13 mouse cellular contexts compared by ENCODE assay signal in genomic region chr16:58663021-58663420, GRCm38 (mm10). TPM values are rescaled to one million over a fixed set of nuclear protein-coding genes. Genes with fewer than 3 reads are reported as not detected.
DNase-seq lines count a peak whose midpoint lies in the region; ATAC-seq lines count a peak whose summit lies in the region.
"Had no signal": no experiment of that assay in that cellular context is flagged by ENCODE, and none has a peak within 500 bp of the region (broad histone marks: within the 10 kb centered on the region; RNA-seq: fewer than 3 reads in every experiment).

No protein-coding gene starts in this region.

- no peaks in the 10 kb centered on the region for H3K4me1 ChIP-seq in forebrain, embryonic 11.5 days (replicated peaks; ENCODE audit: control insufficient read depth, insufficient read depth, low read length)
- no peaks in the 10 kb centered on the region for H3K4me1 ChIP-seq in forebrain, embryonic 10.5 days
- no peaks in the 10 kb centered on the region for H3K4me1 ChIP-seq in forebrain, embryonic 14.5 days (ENCODE audit: control insufficient read depth, insufficient read depth, low read length)

- no peaks in the 10 kb centered on the region for H3K36me3 ChIP-seq in forebrain, embryonic 11.5 days (ENCODE audit: control insufficient read depth, insufficient read depth, low read length)
- no peaks in the 10 kb centered on the region for H3K36me3 ChIP-seq in forebrain, embryonic 10.5 days (replicated peaks)
- no peaks in the 10 kb centered on the region for H3K36me3 ChIP-seq in forebrain, embryonic 14.5 days (ENCODE audit: control insufficient read depth, insufficient read depth, low read length)

- no peaks in the 10 kb centered on the region for H3K9me3 ChIP-seq in forebrain, embryonic 11.5 days (ENCODE audit: control insufficient read depth, low read length)
- H3K9me3 ChIP-seq in forebrain, embryonic 10.5 days: no peaks in the 10 kb centered on the region
- H3K9me3 ChIP-seq in forebrain, embryonic 14.5 days (replicated peaks; ENCODE audit: control insufficient read depth, low read length): no peaks in the 10 kb centered on the region
- H3K9me3 ChIP-seq: megakaryocyte, embryonic 14.5 days had no signal

- H3K9ac ChIP-seq in forebrain, embryonic 11.5 days (ENCODE audit: low read length): no peak overlapping the region
- no peak overlapping the region for H3K9ac ChIP-seq in forebrain, embryonic 14.5 days (ENCODE audit: low read length)

- ATAC-seq in forebrain, embryonic 11.5 days (replicated peaks; ENCODE audit: low FRiP score): peak; percentile 33; the same call in 1 of the 2 replicates
- ATAC-seq in forebrain, embryonic 14.5 days: peak; percentile 55; the same call in 1 of the 2 replicates
- peak; percentile 80 for ATAC-seq in megakaryocyte progenitor cell, adult 5-6 weeks (replicated peaks; ENCODE audit: poor library complexity)

- WGBS in forebrain, embryonic 11.5 days: 84% methylated on average over 5 of the region's 5 CpGs
- WGBS in forebrain, embryonic 10.5 days: 87% methylated on average over 5 of the region's 5 CpGs
- WGBS in forebrain, embryonic 14.5 days: 75% methylated on average over 5 of the region's 5 CpGs

- H3K27ac ChIP-seq in forebrain, embryonic 11.5 days (ENCODE audit: low read depth, low read length): no peak overlapping the region
- H3K27ac ChIP-seq in forebrain, embryonic 10.5 days: no peak overlapping the region
- H3K27ac ChIP-seq in forebrain, embryonic 14.5 days (ENCODE audit: low read depth, low read length): no peak overlapping the region

- no peaks in the 10 kb centered on the region for H3K27me3 ChIP-seq in forebrain, embryonic 11.5 days (ENCODE audit: control insufficient read depth, insufficient read depth, low read length)
- no peaks in the 10 kb centered on the region for H3K27me3 ChIP-seq in forebrain, embryonic 10.5 days (ENCODE audit: poor library complexity, severe bottlenecking)
- H3K27me3 ChIP-seq in forebrain, embryonic 14.5 days (replicated peaks; ENCODE audit: control insufficient read depth, insufficient read depth, low read length): no peaks in the 10 kb centered on the region
- H3K27me3 ChIP-seq: megakaryocyte, embryonic 14.5 days had no signal

- no peak overlapping the region for H3K4me2 ChIP-seq in forebrain, embryonic 11.5 days (ENCODE audit: low read depth, low read length, severe bottlenecking)
- no peak overlapping the region for H3K4me2 ChIP-seq in forebrain, embryonic 14.5 days (ENCODE audit: low read length)
- H3K4me2 ChIP-seq: heart, embryonic 11.5 days had no signal

- H3K4me3 ChIP-seq in forebrain, embryonic 11.5 days (ENCODE audit: low read depth, low read length): no peak overlapping the region
- H3K4me3 ChIP-seq in forebrain, embryonic 10.5 days: no peak overlapping the region
- H3K4me3 ChIP-seq in forebrain, embryonic 14.5 days (ENCODE audit: low read depth, low read length): no peak overlapping the region
- H3K4me3 ChIP-seq: megakaryocyte, embryonic 14.5 days had no signal

- DNase-seq in forebrain, embryonic 11.5 days (ENCODE audit: low spot score): no peak
- DNase-seq in forebrain, embryonic 10.5 days (ENCODE audit: extremely low spot score, low spot score): no peak
- DNase-seq in CD4-positive, CD25-positive, alpha-beta regulatory T cell, adult 2 months (ENCODE audit: low read depth, low spot score): peak; percentile 33
- peak; percentile 64 for DNase-seq in forebrain, embryonic 14.5 days (ENCODE audit: low spot score)
- DNase-seq in cerebellum, adult 8-10 months: no peak
- DNase-seq in frontal cortex, adult 2 months (ENCODE audit: extremely low spot score in 1 of 2, low spot score in 1 of 2): no peak
- no peak for DNase-seq in layer of hippocampus, adult 8-10 months (ENCODE audit: low spot score in 2 of 2)
- DNase-seq: cerebellum, adult 11-12 months had no signal

RNA-seq across cellular contexts. Expression of gene Cpox, which starts 7.1 kb away (rescaled TPM):
- polyA plus RNA-seq in forebrain, embryonic 11.5 days (2014; fragmentation: Nextera tagmentation; extraction: Ambion mirVana): 20.6 and 22.0 TPM in 2 replicates
- 25.6 and 30.4 TPM in 2 replicates for polyA plus RNA-seq in forebrain, embryonic 10.5 days (2016; fragmentation: Nextera tagmentation; extraction: Ambion mirVana)
- polyA plus RNA-seq in forebrain, embryonic 14.5 days (2014; fragmentation: Nextera tagmentation; extraction: Ambion mirVana): 8.9 and 9.1 TPM in 2 replicates
- total RNA-seq in megakaryocyte progenitor cell, adult 5-6 weeks (2015): 68.8 and 73.1 TPM in 2 replicates
- 28.9 and 34.3 TPM in 2 replicates for total RNA-seq in megakaryocyte progenitor cell, adult 5-6 weeks (2017)
- 26.8 and 27.6 TPM in 2 replicates for polyA plus RNA-seq in frontal cortex, adult 2 months (2012; rRNA removed)
- total RNA-seq in layer of hippocampus, adult 8-10 months (2022): 10 to 100 TPM; 45.1 to 57.0 (median 52.8) TPM

RNA-seq across cellular contexts. Expression of gene E330017A01Rik, which starts 24.5 kb away (rescaled TPM):
- not detected in 2 replicates for polyA plus RNA-seq in forebrain, embryonic 11.5 days (2014; fragmentation: Nextera tagmentation; extraction: Ambion mirVana)
- polyA plus RNA-seq in forebrain, embryonic 10.5 days (2016; fragmentation: Nextera tagmentation; extraction: Ambion mirVana): not detected in 2 replicates
- not detected in 2 replicates for polyA plus RNA-seq in forebrain, embryonic 14.5 days (2014; fragmentation: Nextera tagmentation; extraction: Ambion mirVana)
- 0.22 TPM in 1 of 2 replicates, not detected in the other for total RNA-seq in megakaryocyte progenitor cell, adult 5-6 weeks (2015)
- not detected in 2 replicates for total RNA-seq in megakaryocyte progenitor cell, adult 5-6 weeks (2017)
- polyA plus RNA-seq in frontal cortex, adult 2 months (2012; rRNA removed): not detected in 2 replicates
- not detected for total RNA-seq in layer of hippocampus, adult 8-10 months (2022)
- polyA plus RNA-seq: C2C12; heart, embryonic 11.5 days had no signal

RNA-seq across cellular contexts. Expression of gene Gm813, which starts 46.2 kb away (rescaled TPM):
- not detected in 2 replicates for polyA plus RNA-seq in forebrain, embryonic 11.5 days (2014; fragmentation: Nextera tagmentation; extraction: Ambion mirVana)
- polyA plus RNA-seq in forebrain, embryonic 10.5 days (2016; fragmentation: Nextera tagmentation; extraction: Ambion mirVana): not detected in 2 replicates
- polyA plus RNA-seq in forebrain, embryonic 14.5 days (2014; fragmentation: Nextera tagmentation; extraction: Ambion mirVana): not detected in 2 replicates
- not detected in 2 replicates for total RNA-seq in megakaryocyte progenitor cell, adult 5-6 weeks (2015)
- total RNA-seq in megakaryocyte progenitor cell, adult 5-6 weeks (2017): not detected in 2 replicates
- polyA plus RNA-seq in frontal cortex, adult 2 months (2012; rRNA removed): not detected in 2 replicates
- not detected for total RNA-seq in layer of hippocampus, adult 8-10 months (2022)
- polyA plus RNA-seq: C2C12; heart, embryonic 11.5 days; testis, adult 2 months had no signal

RNA-seq across cellular contexts. Expression of gene Gpr15, which starts 55.8 kb away (rescaled TPM):
- polyA plus RNA-seq in forebrain, embryonic 11.5 days (2014; fragmentation: Nextera tagmentation; extraction: Ambion mirVana): not detected in 2 replicates
- polyA plus RNA-seq in forebrain, embryonic 10.5 days (2016; fragmentation: Nextera tagmentation; extraction: Ambion mirVana): not detected in 2 replicates
- not detected in 2 replicates for polyA plus RNA-seq in forebrain, embryonic 14.5 days (2014; fragmentation: Nextera tagmentation; extraction: Ambion mirVana)
- total RNA-seq in megakaryocyte progenitor cell, adult 5-6 weeks (2015): 0.86 and 1.1 TPM in 2 replicates
- 0.78 and 2.0 TPM in 2 replicates for total RNA-seq in megakaryocyte progenitor cell, adult 5-6 weeks (2017)
- 0.04 TPM in 1 of 2 replicates, not detected in the other for polyA plus RNA-seq in frontal cortex, adult 2 months (2012; rRNA removed)
- total RNA-seq in layer of hippocampus, adult 8-10 months (2022): not detected
- polyA plus RNA-seq: C2C12; heart, embryonic 11.5 days had no signal

Comparison
In these comparisons a context has a peak if more than half of its experiments do, and no peak if none do; other contexts are left out.
1. DNase-seq: peak in CD4-positive, CD25-positive, alpha-beta regulatory T cell, adult 2 months (single experiment) and forebrain, embryonic 14.5 days (single experiment); none in forebrain, embryonic 11.5 days (single experiment), forebrain, embryonic 10.5 days (single experiment), cerebellum, adult 8-10 months (single experiment), frontal cortex, adult 2 months (0 of 2) and layer of hippocampus, adult 8-10 months (0 of 2).
2. Peak in every context shown above with its lines, with median percentiles within 50 percentile points of each other: ATAC-seq.